Comparison of ENCODE assay signal across 16 mouse cellular contexts in the genomic region with DNA sequence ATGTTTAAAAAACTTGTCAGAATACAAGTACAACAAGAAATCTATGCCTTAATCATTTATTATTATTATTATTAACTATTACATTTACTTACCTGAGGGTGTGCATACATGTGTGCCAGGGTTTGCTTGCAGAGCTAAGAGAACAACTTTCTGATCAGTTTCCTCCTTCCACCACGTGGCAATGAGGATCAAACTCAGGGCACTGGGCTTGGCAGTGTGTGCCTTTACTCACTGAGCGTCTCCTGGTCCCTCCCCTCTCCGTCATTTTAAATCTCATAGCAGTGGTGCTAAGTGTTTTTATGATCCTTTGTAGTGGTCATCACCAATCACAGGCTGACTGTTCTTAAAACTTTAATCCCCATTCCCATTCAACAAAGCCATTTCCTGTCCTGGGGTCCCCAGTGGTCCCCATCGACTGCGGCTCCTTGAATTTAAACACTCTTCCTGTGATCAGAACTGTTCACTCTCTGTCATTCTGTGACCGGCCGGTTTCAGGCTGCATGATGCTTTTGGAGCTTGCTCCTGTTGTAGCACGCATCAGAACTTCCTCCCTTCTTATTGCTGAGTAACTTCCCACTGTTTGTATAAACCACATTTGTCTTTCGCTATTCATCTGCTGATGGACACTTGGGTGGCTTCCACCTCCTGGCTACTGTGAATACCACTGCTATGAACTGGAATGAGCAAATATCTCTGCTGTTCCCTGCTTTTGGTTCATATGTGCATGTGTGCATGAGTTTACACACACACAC.
DNase-seq lines count a peak whose midpoint lies in the region; ATAC-seq lines count a peak whose summit lies in the region.
"Had no signal": no experiment of that assay in that cellular context is flagged by ENCODE, and none has a peak within 500 bp of the region (broad histone marks: within the 10 kb centered on the region; RNA-seq: fewer than 3 reads in every experiment).

No protein-coding gene starts in this region.

- peak; percentile 67 for ATAC-seq in common myeloid progenitor, adult 5-6 weeks (replicated peaks; ENCODE audit: low read depth, poor library complexity, severe bottlenecking)
- peak; percentile 65 for ATAC-seq in megakaryocyte progenitor cell, adult 5-6 weeks (replicated peaks; ENCODE audit: poor library complexity)
- ATAC-seq: CD4-positive, CD25-positive, alpha-beta regulatory T cell, adult 4 months; forebrain, embryonic 16.5 days had no signal

- peak; percentile 3 for DNase-seq in lung, postnatal 36 days
- no peak for DNase-seq in lung, postnatal 25 days (ENCODE audit: low spot score)
- no peak for DNase-seq in thymus, postnatal 4 days
- no peak for DNase-seq in cerebellum, adult 9-10 months
- DNase-seq: adrenal gland, postnatal 10 days; B cell, adult 2 months; cerebellum, adult 11 months; cerebellum, adult 8-10 months; cerebellum, postnatal 25 days; gastrocnemius, postnatal 10 days; heart, adult 2 months; heart, postnatal 14 days had no signal
